Mouse (Mus musculus) heart, postnatal 4 days (tissue): ENCODE measurements around the gene Abraxas1. TPM values are rescaled to one million over a fixed set of nuclear protein-coding genes. Genes with fewer than 3 reads are reported as not detected.

Experiments
- DNase-seq: peaks from one replicate; pipeline ENCODE4 v3.0.0; 2021
- total RNA-seq, 2 experiments: library from RNA; stranded (reverse); gene quantifications; 2 replicates each; pipeline ENCODE4 v1.2.3; 2021

The Abraxas1 gene
- total RNA-seq = 10 to 100 TPM; 17.5 to 22.1 TPM

GRCm38 (mm10) chr5:100820483-100821184, at the start of gene Abraxas1:
Gene Abraxas1 (minus strand): TSS chr5:100820965.
- peak; percentile 88 for DNase-seq

DNA sequence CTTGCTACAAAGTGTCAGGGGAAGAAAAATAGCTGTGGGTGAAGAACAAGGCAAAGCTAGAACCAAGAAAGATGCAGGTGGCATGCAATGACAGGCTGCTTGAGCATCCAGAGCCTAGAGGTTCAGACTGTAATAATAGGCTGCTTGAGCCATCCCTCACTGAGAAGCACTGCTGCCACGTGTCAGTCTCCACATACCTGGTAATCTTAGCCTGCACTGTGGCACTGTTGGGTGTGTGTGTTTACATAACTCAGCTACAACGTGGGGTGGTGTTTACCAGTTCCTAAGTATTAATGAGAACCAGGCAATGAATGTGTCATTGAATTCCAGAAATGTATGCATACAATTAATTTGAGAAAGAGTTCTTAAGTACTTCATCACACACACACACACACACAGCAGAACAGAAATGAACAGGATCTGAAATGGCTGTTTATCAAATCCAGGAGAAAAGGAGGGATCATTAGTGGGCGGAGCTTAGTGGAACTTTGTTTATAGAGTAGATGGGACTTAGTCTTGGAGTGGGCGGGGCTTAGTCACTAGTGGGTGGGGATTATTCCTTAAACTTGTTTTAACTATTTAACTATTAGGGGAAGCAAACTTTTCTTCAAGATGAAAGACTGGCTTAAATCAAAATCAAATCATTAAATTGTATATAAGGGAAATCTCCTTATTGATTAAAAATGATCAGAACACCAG, 48.6 kb upstream of the Abraxas1 start:
- no peak for DNase-seq

DNA sequence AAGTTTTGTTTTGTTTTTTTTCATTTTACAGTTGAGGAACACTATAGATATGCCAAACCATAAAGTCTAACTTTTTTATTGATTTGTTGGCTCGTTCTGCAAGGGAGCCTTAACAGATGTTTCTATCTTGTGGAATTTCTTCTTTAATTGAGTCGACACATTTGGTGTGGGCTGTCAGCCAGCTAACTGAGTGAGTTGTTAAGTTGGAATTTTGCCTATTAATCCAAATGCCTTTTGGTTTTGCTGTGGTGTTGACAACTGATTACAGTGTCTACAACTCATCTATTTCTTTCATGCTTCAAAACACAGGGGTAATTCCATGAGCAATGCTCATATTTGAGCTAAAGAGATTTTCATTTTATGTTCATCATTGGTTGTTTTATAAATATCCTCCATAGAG, 45.4 kb upstream of the Abraxas1 start:
- peak; percentile 48 for DNase-seq

GRCm38 (mm10) chr5:100864438-100864837, 43.7 kb upstream of the Abraxas1 start:
- peak; percentile 74 for DNase-seq

- DNase-seq = no peak
Measured at GRCm38 (mm10) chr5:100863091-100863490, 42.3 kb upstream of the Abraxas1 start.

GRCm38 (mm10) chr5:100861811-100862210, 41.0 kb upstream of the Abraxas1 start:
- peak; percentile 15 for DNase-seq

DNA sequence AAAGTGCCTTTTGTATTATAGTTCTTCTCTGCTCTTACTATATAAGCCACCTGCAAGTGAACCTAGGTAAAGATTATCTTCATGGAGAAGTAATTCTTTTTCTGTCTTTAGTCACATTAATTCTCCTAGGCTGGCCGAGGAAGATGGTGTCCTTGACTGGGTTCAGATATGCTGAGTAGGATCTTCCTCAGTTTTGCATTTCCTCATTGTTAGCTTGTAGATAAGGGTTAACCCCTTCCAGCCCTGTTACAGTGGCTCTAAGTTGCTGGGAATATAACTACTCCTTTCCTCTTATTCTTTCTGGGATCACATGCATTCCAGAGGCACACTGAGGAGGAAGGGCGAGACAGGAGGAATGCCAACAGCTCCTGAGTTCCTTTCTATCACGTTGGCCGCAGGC, 40.4 kb upstream of the Abraxas1 start:
- DNase-seq = no peak

GRCm38 (mm10) chr5:100860417-100861053, 39.8 kb upstream of the Abraxas1 start:
- DNase-seq = peak; percentile 78

DNA sequence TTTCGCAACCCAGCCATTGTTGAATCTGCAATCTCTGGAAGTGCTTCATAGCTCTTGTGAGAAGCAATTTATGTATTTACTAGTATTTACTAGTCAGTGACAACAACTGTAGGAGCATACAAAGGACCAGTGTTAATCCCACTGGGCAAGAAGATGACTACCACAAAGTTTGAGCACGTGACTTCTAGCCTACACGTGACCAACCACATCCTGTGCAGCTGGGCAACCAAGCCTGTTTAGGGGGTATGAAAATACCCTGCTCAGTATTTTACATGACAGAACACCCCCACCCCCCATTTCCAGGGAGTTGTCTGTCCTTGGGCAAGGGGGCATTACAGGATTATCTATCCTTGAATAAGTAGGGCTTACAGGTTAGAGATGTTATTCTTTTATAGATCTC, 35.8 kb upstream of the Abraxas1 start:
- DNase-seq = no peak

DNA sequence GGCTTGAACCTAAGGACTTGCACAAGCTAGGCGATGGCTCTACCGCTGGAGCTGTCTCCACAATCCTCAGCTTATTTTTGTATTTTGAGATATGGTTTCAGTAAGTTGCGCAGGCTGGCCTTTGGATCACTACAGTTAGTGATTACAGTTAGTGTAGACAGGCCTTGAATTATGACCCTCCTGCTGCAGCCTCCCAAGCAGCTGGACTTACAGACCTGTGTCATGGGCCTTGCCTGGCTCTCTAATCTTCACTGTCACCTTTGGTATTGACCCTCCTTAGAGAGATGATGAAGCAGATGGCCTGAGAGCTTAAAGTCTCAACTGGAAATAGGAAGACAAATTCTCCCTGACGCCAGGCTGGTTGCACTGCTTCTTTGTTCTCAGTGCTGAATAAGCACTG, 33.2 kb upstream of the Abraxas1 start:
- DNase-seq = no peak

DNA sequence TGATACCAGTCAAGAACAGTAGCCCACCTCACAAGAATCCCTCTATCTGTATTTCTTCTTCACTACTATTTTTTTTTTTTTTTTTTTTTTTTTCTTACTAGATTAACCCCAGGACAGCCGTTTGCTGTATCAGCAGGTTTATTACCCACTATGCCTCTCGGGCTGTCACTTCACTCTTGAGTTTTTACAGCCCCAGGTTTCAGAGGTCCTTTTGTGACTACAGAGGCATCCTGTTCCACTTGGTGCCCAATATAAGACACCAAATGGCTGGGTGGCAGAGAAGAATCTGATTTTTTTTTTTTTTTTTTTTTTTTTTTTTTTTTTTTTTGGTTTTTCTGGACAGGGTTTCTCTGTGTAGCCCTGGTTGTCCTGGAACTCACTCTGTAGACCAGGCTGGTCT, 26.4 kb upstream of the Abraxas1 start:
- DNase-seq = no peak

GRCm38 (mm10) chr5:100846599-100846920, 25.8 kb upstream of the Abraxas1 start:
- no peak for DNase-seq

DNA sequence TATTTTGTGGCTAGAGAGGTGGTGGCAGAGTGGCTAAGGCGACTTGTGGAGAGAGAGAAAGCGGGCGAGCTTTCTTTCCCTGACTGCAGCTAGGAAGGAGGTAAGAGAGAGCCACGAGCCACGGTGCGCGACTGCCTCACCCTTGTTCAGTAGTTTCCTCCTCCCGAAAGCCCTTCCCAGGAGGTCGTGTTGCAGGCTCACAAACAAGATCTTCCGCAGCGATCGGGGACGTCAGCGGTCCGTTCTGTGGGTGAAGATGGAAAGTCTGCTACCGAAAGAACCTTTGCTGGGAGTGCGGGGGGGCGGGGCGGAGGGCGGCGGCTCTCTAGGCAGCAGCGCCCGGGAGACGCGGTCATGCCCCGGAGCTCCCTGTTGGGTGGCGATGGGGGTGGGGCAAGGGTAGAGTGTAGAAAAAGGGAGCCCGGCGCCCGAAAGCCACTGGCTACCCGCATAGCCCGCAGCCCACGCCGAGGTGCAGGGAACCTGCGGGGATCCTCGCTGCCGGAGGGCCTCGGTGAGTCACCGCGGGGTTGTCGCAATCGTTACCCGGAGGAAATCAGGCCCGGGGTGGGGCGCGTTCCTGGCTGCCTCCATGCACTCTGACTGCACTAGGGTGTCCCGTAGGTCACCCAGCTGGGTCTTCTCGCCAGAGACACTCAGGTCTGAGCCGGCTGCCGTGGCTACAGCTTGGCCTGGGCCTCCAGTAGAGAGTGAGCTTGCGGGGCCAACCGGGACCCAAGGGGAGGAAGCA, 25.3 kb upstream of the Abraxas1 start:
- peak; percentile 80 for DNase-seq

DNA sequence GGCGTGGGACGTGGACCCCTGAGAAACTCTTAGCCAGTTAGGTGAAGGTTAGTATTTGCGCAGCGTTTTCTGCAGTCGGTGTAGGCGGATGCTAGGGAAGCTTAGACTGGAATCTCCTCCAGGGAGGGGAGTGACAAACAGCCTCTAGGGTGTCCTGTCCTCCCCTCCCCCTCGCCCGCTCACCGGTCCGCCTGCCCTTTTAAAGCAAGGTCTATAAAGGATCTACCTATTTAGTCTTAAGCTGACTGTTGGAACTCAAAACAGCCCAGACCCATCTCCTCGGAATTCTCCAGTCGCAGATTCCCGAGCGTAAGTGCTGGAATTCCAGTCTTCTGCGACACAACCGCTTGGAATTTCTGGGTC, 24.7 kb upstream of the Abraxas1 start, which contains the start of gene Gpat3:
TSS of gene Gpat3 (plus strand) at position 229 of the 363 bp plus-strand sequence.
- DNase-seq = peak; percentile 63

DNA sequence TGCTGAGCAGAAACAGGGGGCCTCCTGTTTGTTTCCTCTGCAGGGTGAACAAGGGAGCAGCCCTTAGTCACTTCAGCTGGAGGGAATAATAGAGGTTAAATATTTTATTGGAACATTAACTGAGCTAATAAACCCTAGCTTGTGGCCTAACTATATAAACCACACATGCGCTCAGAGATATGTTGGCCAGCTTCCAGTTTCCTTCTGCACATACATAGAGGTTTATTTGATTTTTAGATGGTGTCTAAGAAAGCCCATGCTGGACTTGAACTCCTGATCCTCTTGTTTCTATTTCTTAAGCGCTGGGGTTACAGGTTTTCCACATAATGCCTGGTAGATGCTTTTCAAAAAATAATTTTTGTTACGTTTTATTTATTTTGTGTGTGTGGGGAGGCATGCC, 23.7 kb upstream of the Abraxas1 start:
- no peak for DNase-seq

- DNase-seq = peak; percentile 75
Measured at GRCm38 (mm10) chr5:100837907-100838306, 17.1 kb upstream of the Abraxas1 start.

- peak; percentile 51 for DNase-seq
Measured at GRCm38 (mm10) chr5:100835862-100836538, 15.2 kb upstream of the Abraxas1 start.

GRCm38 (mm10) chr5:100833841-100834240, 13.1 kb upstream of the Abraxas1 start:
- no peak for DNase-seq

DNA sequence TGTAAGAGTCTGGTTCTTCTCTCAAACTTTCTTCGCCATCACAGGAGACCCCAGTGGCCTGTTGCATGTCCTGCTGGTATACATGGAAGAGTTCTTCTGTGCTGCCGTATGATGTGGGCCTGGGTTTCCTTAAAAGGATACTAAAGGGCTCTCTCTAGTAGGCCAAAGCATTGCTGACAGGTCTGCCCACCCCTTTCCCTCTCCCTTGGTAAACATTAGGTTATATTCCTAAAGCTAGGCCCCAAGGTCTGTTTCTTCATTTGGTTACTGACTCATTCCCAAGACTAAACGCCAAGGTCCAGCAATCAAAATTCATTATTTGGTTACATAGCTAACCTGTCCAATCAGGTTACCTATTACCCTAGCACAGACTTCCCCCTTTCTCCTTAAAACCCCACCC, 11.9 kb upstream of the Abraxas1 start:
- DNase-seq = no peak

DNA sequence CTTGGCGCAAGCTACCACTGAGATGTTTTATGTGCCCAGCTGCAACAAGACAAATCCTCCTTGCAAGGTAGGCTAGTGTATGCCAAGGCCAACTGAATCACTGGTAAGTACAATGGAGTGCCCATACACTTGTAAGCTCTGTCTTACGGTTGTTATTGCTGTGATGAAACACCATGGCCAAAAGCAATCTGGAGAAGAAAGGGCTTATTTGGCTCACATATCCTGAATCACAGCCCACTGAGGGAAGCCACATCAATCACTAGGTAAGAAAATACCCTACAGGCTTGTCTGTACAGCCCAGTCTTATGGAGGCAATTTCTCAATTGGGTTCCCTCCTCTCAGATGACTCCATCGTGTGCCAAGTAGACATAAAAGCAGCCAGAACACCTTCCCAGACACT, 7.9 kb upstream of the Abraxas1 start:
- DNase-seq = no peak

GRCm38 (mm10) chr5:100826531-100826930, 5.8 kb upstream of the Abraxas1 start:
- no peak for DNase-seq

GRCm38 (mm10) chr5:100825975-100826374, 5.2 kb upstream of the Abraxas1 start:
- no peak for DNase-seq
